Mouse (Mus musculus) bone marrow, adult 2 months (tissue): ENCODE measurements at regions not wholly inside any gene's neighbourhood (a gene's known extent, or its start where the extent isn't known, plus 50 kb on each side); places are given as distances from the start of the nearest gene placed in this dataset.

Source experiments
- H3K27ac ChIP-seq: fragments of 200-500 bp; 2 replicates; pipeline ENCODE4 v1.5.1; 2012; ENCODE audit warnings: low read depth, mild to moderate bottlenecking, control low read depth, inconsistent platforms, low read length; ENCODE audit not compliant: control insufficient read depth, poor library complexity, insufficient read depth
- H3K4me1 ChIP-seq: fragments of 200-500 bp; 2 replicates; pipeline ENCODE4 v1.6.1; 2011; ENCODE audit warnings: low read length; ENCODE audit not compliant: control insufficient read depth, insufficient read depth
- H3K4me3 ChIP-seq: fragments of 200-500 bp; replicated peaks from 2 replicates; pipeline ENCODE3; 2011; ENCODE audit warnings: mild to moderate bottlenecking, low read depth, low read length, control low read depth; ENCODE audit not compliant: control insufficient read depth
- CTCF ChIP-seq: fragments of 200-500 bp; IDR thresholded peaks from 2 replicates; pipeline ENCODE4 v1.5.1; 2011; ENCODE audit warnings: low read length, control low read depth; ENCODE audit not compliant: control insufficient read depth, insufficient read depth
- POLR2A ChIP-seq: fragments of 200-500 bp; IDR thresholded peaks from 2 replicates; pipeline ENCODE4 v1.6.1; 2011; ENCODE audit warnings: low read depth, mild to moderate bottlenecking, control low read depth, low read length, borderline replicate concordance; ENCODE audit not compliant: control insufficient read depth
- WGBS: fragments of 180-500 bp; shearing (Covaris S2); methylation state at CpG from one replicate; pipeline ENCODE4 v1.1.7; 2018; 5-methylcytosine and 5-hydroxymethylcytosine counted together

DNA sequence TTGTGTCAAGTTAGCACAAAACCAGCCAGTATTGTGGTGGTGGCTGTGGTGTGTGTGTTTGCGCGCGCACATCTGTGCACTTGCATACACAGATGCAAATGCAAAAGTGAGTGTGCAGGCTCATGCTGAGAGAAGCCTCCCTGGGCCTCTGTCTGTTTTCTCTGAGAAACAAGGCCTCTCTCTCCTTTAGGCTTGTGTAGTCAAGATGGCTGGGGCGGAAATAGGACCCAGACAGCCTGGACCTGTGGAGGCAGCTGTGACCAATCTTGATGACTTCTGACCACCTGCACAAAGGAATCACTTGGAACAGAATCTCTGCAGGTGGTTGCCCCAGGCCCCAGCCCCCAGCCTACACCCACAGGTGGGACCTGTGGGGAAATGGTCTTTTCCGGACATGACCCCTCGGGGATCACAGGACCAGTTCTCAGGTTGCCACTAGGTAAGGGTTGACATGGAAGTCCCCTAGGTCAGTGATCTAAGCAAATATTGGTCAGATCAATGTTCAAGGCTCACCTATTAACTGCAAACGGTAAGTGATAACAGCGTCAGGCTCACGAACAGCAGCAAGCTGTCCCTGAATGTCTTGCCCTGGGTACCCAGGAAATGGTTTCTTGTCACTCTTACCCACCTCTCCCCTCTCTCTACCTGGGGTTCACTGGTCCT is 93.8 kb upstream of the Mgme1 start:
- no peak for TF ChIP-seq CTCF
- no peak for TF ChIP-seq POLR2A
- Histone ChIP-seq H3K27ac (no peak overlapping the region), H3K4me1 (peaks cover 8% of the 10 kb centered on the region), H3K4me3 (no peak overlapping the region)
- 79% methylated on average over 9 of the region's 9 CpGs for WGBS

DNA sequence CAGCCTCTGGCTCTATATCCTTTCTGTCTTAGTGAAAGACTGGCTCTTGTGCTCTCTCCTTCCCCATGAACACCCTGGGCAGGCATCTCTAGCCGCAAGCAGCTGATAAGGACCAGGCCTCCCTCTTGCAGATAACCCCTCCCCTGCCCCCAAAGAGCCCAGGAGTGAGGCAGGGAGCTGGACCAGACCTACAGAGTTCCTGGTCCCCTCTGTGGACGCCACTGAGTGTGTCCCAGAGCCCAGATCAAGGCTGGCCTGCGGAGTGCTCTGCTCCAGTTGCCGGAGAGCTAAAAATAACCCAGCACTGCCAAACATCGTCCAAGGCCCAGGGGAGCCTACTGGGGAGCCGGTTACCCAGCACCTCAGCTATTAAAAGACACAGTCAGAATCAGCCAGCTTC is 93.2 kb upstream of the Mgme1 start:
- WGBS, result 63% methylated on average over 6 of the region's 6 CpGs
- H3K4me3 ChIP-seq, result no peak overlapping the region
- no peak overlapping the region for H3K27ac ChIP-seq
- peaks cover 7% of the 10 kb centered on the region for H3K4me1 ChIP-seq
- TF ChIP-seq CTCF (no peak), POLR2A (no peak)

DNA sequence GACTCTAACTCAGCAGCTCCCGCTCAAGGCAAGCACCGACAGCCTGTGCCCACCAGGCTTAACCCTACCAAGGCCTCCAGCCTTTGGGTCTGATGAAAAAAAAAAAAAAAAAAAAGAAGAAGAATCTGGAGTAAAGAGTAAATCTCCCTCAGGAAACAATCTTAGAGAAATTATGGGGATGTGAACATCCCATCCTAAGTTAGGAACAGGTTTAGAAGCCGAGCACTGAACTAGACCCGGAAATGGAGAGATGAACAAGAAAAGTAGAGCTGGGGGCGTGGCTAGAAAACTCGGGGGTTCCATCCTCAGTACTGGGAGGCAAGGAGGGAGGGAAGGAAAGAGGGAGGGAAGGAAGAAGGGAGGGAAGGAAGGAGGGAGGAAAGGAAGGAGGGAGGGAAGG is 92.5 kb upstream of the Mgme1 start:
- Histone ChIP-seq H3K4me1 (peaks cover 5% of the 10 kb centered on the region), H3K27ac (no peak overlapping the region), H3K4me3 (no peak overlapping the region)
- WGBS, result 61% methylated on average over 6 of the region's 6 CpGs
- no peak for TF ChIP-seq POLR2A
- TF ChIP-seq CTCF, result no peak

DNA sequence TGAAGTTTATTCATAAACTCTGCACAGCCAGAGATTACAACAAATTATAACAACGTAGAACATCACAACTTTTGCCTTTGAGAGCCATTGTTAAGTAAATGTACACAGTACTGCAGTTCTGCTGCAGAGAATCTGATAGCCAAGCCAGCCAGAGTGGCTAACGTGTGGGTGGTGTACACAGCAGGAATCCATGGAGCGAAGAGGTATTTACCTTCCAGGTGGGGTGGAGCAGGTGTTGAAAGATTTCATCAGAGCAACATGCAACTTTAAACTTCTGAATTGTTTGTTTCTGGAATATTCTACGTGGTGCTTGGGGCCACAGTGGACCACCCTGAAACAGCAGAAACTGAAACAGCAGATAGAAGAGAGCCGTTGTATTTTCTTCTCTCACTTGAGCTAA is 88.4 kb upstream of the Mgme1 start:
- TF ChIP-seq CTCF (no peak), POLR2A (no peak)
- H3K27ac ChIP-seq, result no peak overlapping the region
- 76% methylated on average over 5 of the region's 5 CpGs for WGBS
- H3K4me1 ChIP-seq, result no peaks in the 10 kb centered on the region; the same call in 1 of the 2 replicates
- no peak overlapping the region for H3K4me3 ChIP-seq

DNA sequence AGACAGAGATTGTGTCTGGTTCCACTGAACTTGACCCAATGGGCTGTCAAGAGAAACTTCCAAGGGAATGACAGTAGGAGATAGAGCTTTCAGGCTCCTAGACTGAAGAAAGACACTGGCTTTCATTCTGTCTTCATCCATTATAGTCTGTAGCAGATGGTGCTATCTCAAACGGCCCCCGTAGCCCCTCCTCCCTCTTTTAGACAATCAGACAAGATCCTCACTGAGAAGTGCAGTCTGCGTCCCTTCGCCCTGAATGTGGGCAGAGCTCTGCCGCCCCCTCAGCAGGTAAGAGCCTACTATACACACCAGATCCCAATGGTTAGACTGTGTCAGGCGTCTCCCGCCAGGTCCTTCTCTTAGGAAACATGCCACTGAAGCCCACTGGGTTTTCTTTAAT is 87.9 kb upstream of the Mgme1 start:
- WGBS, result 79% methylated on average over 7 of the region's 7 CpGs
- no peaks in the 10 kb centered on the region; the same call in 1 of the 2 replicates for H3K4me1 ChIP-seq
- no peak overlapping the region for H3K4me3 ChIP-seq
- no peak overlapping the region for H3K27ac ChIP-seq
- TF ChIP-seq CTCF, result no peak
- TF ChIP-seq POLR2A, result no peak

DNA sequence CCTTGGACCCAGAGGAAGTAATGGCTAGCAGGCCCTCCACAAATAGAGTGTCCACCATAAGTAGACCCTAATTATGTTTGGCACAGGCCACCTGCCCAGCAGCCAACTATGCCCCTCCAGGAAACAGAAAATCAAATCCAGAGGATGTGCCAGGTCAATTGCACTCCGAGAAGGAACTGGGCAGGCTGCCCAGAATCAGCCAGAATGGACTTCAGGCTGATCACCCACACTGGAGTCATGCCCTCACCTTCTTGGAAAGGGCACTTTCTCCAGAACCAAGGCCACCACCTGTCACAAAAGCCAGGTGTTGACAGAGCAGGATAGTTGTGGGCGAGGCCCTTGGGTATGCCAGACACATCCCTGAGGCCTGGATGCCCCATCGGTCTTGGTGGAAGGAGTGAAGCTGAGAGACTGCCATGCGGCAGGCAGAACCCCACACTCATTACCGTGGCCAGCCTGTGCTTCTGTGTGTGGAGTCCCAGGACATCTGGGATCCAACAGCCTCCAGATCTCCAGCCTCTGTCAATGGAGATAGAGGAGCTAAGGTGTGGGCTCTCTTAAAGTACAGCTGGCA is 87.0 kb upstream of the Mgme1 start:
- WGBS, result 82% methylated on average over 5 of the region's 5 CpGs
- TF ChIP-seq POLR2A (no peak), CTCF (no peak)
- Histone ChIP-seq H3K27ac (no peak overlapping the region), H3K4me1 (no peaks in the 10 kb centered on the region; the same call in 1 of the 2 replicates), H3K4me3 (no peak overlapping the region)

DNA sequence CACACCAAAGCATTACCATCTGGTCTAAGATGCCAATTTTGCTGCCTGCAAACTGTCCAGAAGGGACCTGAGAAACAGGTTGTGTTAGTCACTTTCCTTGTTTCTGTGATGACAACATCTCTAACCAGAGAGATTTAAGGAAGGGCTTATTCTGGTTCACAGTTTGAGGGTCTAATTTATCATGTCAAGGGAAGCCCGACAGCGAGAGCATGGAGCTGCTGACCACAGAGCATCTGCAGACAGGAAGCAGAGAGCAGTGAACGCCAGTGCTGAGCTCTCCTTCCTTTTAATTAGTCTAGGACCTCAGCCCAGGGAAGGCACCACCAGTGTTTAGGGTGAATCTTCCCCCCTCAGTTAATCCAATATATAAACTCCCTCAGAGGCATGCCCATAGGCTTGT is 85.3 kb upstream of the Mgme1 start:
- H3K4me3 ChIP-seq, result no peak overlapping the region
- H3K27ac ChIP-seq, result no peak overlapping the region
- 10% methylated on average over 3 of the region's 3 CpGs for whole genome bisulfite sequencing
- no peaks in the 10 kb centered on the region; the same call in none of the 2 replicates for H3K4me1 ChIP-seq
- TF ChIP-seq POLR2A (no peak), CTCF (no peak)

DNA sequence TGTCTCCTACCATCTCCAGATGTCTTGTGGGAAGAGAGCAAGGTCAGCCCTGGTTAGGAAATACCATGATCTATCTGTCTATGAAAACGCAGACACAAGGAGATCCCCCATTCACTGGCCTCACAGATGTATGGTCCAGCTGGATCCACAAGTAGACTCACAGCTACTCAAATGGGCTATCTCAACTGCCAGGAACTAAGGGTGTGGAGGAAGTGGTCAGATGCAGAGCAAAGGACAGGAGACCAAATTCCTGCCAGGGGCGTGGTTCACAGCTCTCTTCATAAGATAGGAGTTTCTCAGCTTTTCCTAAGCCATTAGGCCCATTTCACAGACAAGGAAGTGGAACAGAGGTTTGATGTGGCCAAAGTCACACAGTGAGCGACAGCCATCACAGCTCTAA is 84.0 kb upstream of the Mgme1 start:
- H3K27ac ChIP-seq, result no peak overlapping the region
- 49% methylated on average over 3 of the region's 3 CpGs for WGBS
- no peak for TF ChIP-seq POLR2A
- TF ChIP-seq CTCF, result no peak
- H3K4me1 ChIP-seq, result no peaks in the 10 kb centered on the region; the same call in none of the 2 replicates
- no peak overlapping the region for H3K4me3 ChIP-seq
